Mouse (Mus musculus): Measurements from ENCODE around the gene Cdkal1.

The Cdkal1 gene

DNA sequence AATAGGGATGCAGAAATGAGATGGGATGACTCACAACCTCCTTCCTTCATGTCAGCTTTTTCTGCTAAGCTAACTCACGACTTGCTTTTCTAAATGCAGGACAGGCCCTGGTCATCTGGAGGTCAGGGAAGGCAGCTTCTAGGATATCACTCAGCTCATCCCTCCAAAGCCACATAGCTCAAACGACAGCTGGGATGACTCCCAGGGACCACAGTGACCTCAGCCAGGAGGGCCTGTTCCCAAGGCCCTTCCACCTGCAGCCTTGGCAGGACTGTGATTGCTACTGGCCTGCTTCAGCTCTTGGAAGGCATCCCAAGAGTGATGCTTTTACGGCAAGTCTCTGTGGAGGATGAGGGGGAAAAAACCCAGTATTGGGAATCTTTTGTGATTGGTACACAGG lies 693.0 kb downstream of the Cdkal1 start:
- DNase-seq, result no peak

- no peak for DNase-seq
These were observed 694.0 kb downstream of the Cdkal1 start for GRCm38 (mm10) chr13:29161436-29161835.

DNA sequence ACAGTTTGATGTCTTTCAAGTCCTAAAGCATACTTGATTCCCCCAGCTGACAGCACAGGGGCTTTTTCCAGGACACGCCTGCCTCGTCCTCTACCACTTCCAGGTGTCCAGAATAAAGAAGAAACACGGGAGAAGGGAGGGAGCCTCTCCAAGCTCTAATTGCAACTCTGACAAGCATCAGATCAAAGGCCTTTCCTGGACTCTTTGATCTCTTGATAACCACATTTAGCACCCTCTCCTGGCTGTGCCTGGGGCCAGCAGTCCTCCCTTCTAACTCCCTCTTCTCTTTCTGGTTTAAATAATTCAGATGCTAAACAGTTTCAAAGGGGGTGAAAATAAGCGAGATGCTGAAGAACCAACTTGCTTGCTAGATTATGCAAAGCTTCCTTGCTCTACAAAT lies 698.8 kb downstream of the Cdkal1 start:
- peak; percentile 43 for DNase-seq

GRCm38 (mm10) chr13:29155297-29155696 lies 700.2 kb downstream of the Cdkal1 start:
- no peak for DNase-seq

- DNase-seq, result no peak
These were observed 705.4 kb downstream of the Cdkal1 start for GRCm38 (mm10) chr13:29150120-29150519.

GRCm38 (mm10) chr13:29149404-29149803 lies 706.1 kb downstream of the Cdkal1 start:
- DNase-seq, result no peak

DNA sequence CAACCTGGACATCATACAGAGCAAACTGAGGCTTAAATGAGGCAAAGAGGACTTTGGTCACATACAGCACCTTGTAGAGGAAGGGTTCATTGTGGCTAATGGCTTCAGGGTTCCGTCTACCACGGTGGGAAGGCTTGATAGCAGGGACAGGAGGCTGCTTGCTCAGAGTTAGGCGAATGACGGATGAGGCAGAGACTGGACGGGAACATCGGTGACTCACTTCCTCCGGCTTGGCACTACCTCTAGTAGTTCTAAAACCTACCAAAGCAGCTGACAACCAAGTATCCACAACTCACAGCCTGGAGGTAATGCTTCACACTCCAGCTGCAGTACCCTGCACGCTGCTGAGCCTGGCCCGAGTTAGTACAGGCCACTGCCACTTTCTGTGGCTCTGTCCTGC lies 706.9 kb downstream of the Cdkal1 start:
- DNase-seq, result no peak
